Mouse (Mus musculus) liver, adult 2 months (tissue): ENCODE data around the gene Tbk1. TPM values are rescaled to one million over a fixed set of nuclear protein-coding genes. Genes with fewer than 3 reads are reported as not detected.

Source experiments
- DNase-seq: peaks from one replicate; pipeline ENCODE4 v3.0.0-alpha.2; 2011; ENCODE audit warnings: low read depth, low spot score; ENCODE audit errors: extremely low read depth
- H3K27ac ChIP-seq: fragments of 200-500 bp; replicated peaks from 2 replicates; pipeline ENCODE4 v1.5.1; 2012; ENCODE audit warnings: low read depth, mild to moderate bottlenecking, control low read depth, inconsistent platforms, low read length; ENCODE audit not compliant: insufficient read depth
- H3K27me3 ChIP-seq: fragments of 200-500 bp; 2 replicates; pipeline ENCODE4 v1.6.1; 2012; ENCODE audit warnings: mild to moderate bottlenecking, moderate library complexity, low read length, inconsistent platforms; ENCODE audit not compliant: control insufficient read depth, insufficient read depth
- H3K36me3 ChIP-seq: fragments of 200-500 bp; 2 replicates; pipeline ENCODE4 v1.6.1; 2012; ENCODE audit warnings: low read length, inconsistent platforms; ENCODE audit not compliant: control insufficient read depth, insufficient read depth
- H3K4me1 ChIP-seq: fragments of 200-500 bp; 2 replicates; pipeline ENCODE4 v1.6.1; 2011; ENCODE audit warnings: low read length; ENCODE audit not compliant: control insufficient read depth, insufficient read depth
- H3K4me3 ChIP-seq: fragments of 200-500 bp; 2 replicates; pipeline ENCODE4 v1.5.1; 2011; ENCODE audit warnings: low read depth, mild to moderate bottlenecking, control low read depth, low read length, moderate library complexity; ENCODE audit not compliant: insufficient read depth
- H3K79me2 ChIP-seq: fragments of 200-500 bp; 2 replicates; pipeline ENCODE4 v1.6.1; 2012; ENCODE audit warnings: inconsistent platforms, mild to moderate bottlenecking, low read length, moderate library complexity; ENCODE audit not compliant: control insufficient read depth, insufficient read depth
- H3K9ac ChIP-seq: fragments of 200-500 bp; 2 replicates; pipeline ENCODE4 v1.6.1; 2012; ENCODE audit warnings: low read depth, mild to moderate bottlenecking, control low read depth, inconsistent platforms, low read length
- CTCF ChIP-seq: fragments of 200-500 bp; IDR thresholded peaks from 2 replicates; pipeline ENCODE4 v1.5.1; 2011; ENCODE audit warnings: low read depth, low read length, control low read depth
- POLR2A ChIP-seq: fragments of 200-500 bp; IDR thresholded peaks from 2 replicates; pipeline ENCODE4 v1.6.1; 2011; ENCODE audit warnings: low read length, control low read depth; ENCODE audit not compliant: insufficient read depth; ENCODE audit errors: extremely low read depth
- whole genome bisulfite sequencing: fragments of 180-500 bp; shearing (Covaris S2); methylation state at CpG from one replicate; pipeline ENCODE4 v1.1.7; 2018; 5-methylcytosine and 5-hydroxymethylcytosine counted together
- polyA plus RNA-seq: library from polyadenylated mRNA; depleted of rRNA; stranded (reverse); fragments of >200 nt; gene quantifications from 2 replicates; pipeline ENCODE4 v1.2.3, GENCODE M21; 2012
- total RNA-seq: library from RNA; depleted of rRNA; stranded (reverse); fragments of >200 nt; gene quantifications from 2 replicates; pipeline ENCODE4 v1.2.3, GENCODE M21; 2014

Tbk1 gene
- total and polyA plus RNA-seq, 2 experiments: 8.2 to 25.3 TPM

- peak; percentile 76 for DNase-seq
- 32% methylated on average over 35 of the region's 35 CpGs for WGBS
Observed at GRCm38 (mm10) chr10:121504973-121505911, 81.3 kb downstream of the Tbk1 start.

GRCm38 (mm10) chr10:121501160-121501559, 85.4 kb downstream of the Tbk1 start:
- DNase-seq: no peak

More at GRCm38 (mm10) chr10:121504973-121505911, 81.3 kb downstream of the Tbk1 start:
- Histone ChIP-seq H3K36me3 (no peaks in the 10 kb centered on the region), H3K9ac (peak overlapping the region; percentile 36), H3K27me3 (no peaks in the 10 kb centered on the region), H3K27ac (peak overlapping the region; percentile 24), H3K79me2 (no peaks in the 10 kb centered on the region), H3K4me3 (peak overlapping the region; percentile 23), H3K4me1 (0 out of 2 replicates have a peak, but pooled peaks cover 2% of the 10 kb centered on the region)
- TF ChIP-seq POLR2A (no peak), CTCF (no peak)

DNA sequence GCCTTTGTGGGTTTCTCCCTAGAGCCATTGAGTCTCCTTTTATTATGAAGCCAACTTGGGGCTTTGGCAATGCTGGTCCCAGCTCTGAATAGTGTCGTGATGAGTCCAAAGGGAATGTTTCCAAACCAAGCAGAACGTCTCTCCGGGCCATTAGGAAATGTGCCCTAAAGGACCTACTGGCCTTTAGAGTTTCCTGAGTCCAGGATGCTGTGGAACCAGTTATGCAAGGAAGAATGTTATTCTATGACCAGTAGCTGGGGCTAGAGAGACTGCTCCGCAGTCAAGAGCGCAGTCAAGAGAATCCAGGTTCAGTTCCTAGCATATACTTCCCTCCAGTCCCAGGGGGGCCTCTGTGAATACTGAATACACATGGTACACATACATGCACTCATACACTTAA, 86.6 kb downstream of the Tbk1 start:
- no peaks in the 10 kb centered on the region for H3K36me3 ChIP-seq
- H3K27me3 ChIP-seq: no peaks in the 10 kb centered on the region
- H3K27ac ChIP-seq: peak overlapping the region; percentile 99
- no peaks in the 10 kb centered on the region for H3K79me2 ChIP-seq
- TF ChIP-seq POLR2A: no peak
- peak; percentile 63 for TF ChIP-seq CTCF
- no peak overlapping the region for H3K4me3 ChIP-seq
- peak overlapping the region; percentile 69 for H3K9ac ChIP-seq
- WGBS: 9% methylated on average over 5 of the region's 5 CpGs
- peaks cover 7% of the 10 kb centered on the region for H3K4me1 ChIP-seq
- DNase-seq: peak; percentile 99

More at GRCm38 (mm10) chr10:121501160-121501559, 85.4 kb downstream of the Tbk1 start:
- TF ChIP-seq CTCF: no peak
- TF ChIP-seq POLR2A: no peak
- H3K4me3 ChIP-seq: no peak overlapping the region
- 86% methylated on average over 5 of the region's 5 CpGs for WGBS
- no peak overlapping the region for H3K9ac ChIP-seq
- H3K27me3 ChIP-seq: no peaks in the 10 kb centered on the region
- peaks cover 7% of the 10 kb centered on the region for H3K4me1 ChIP-seq
- H3K36me3 ChIP-seq: no peaks in the 10 kb centered on the region
- peak overlapping the region; percentile 33; the same call in 1 of the 2 replicates for H3K27ac ChIP-seq
- H3K79me2 ChIP-seq: no peaks in the 10 kb centered on the region

DNA sequence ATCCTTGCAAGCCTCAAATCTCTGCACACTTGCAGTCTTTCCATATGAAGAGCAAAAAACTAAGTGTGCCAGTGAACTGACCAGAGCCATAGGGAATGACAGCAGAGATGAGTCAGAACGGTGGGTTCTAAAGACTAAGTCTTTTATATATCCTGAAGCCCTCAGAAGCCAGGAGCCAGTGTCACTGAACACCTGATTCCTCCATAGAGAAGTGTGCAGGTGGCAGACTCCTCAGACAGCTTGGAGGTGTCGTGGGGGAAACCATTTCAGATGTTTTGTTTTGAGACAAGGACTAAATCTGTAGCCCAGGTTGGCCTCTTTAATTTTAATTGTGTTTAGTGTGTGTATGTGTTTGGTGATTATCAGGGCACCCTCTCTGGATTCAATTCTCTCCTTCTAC, 87.5 kb downstream of the Tbk1 start:
- no peaks in the 10 kb centered on the region for H3K79me2 ChIP-seq
- TF ChIP-seq CTCF: no peak
- TF ChIP-seq POLR2A: no peak
- H3K4me1 ChIP-seq: peaks cover 8% of the 10 kb centered on the region
- H3K27me3 ChIP-seq: no peaks in the 10 kb centered on the region
- no peaks in the 10 kb centered on the region for H3K36me3 ChIP-seq
- DNase-seq: no peak
- no peak overlapping the region; the same call in 1 of the 2 replicates for H3K9ac ChIP-seq
- 61% methylated on average over 2 of the region's 2 CpGs for WGBS
- H3K4me3 ChIP-seq: no peak overlapping the region
- peak overlapping the region; percentile 83 for H3K27ac ChIP-seq

DNA sequence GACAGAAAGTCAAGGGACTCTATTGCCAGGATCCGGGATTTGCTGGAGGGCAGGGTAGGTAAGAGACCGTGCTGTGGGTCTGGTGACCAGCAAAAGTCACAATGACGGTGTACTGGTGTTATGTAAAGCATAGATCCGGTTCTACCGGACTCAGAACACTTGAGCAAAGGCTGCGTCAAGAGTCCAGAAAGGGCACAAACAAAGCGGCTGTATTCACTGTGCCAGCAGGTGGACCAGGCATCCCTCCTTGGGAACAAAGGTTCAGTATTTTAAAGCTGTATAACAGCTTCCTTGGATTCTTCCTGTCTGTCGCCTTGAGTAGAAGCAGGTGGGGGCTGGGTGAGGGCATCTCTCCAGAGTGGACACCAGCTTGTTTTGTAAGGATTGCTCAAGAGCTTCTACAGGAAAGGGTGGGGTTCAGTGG, 88.1 kb downstream of the Tbk1 start:
- DNase-seq: peak; percentile 79
- WGBS: 24% methylated on average over 8 of the region's 8 CpGs
- no peaks in the 10 kb centered on the region for H3K27me3 ChIP-seq
- peaks cover 9% of the 10 kb centered on the region for H3K4me1 ChIP-seq
- no peaks in the 10 kb centered on the region for H3K79me2 ChIP-seq
- TF ChIP-seq CTCF: no peak
- peak overlapping the region; percentile 65 for H3K27ac ChIP-seq
- no peaks in the 10 kb centered on the region for H3K36me3 ChIP-seq
- H3K9ac ChIP-seq: no peak overlapping the region
- H3K4me3 ChIP-seq: no peak overlapping the region

DNA sequence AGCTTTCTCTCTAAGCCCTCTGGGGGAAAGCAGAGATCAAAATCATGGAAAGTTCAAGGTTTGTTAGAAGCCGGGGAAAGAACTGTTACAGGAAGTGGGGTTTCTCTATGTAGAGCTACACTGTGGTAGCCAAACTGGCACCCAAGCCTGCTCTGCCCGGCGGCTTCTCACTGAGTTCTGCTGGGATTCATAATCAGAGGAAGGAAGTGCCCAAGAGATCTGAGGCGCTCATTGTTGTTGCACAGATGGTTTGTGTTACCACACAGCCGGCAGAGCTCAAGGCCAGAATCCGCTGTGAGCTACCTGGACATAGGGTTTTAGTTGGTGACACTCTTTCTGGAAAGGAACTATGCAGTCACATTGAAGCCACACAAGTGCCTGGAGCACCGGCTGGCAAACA, 88.6 kb downstream of the Tbk1 start:
- 63% methylated on average over 7 of the region's 7 CpGs for WGBS
- DNase-seq: no peak
- Histone ChIP-seq H3K27me3 (no peaks in the 10 kb centered on the region), H3K4me1 (peaks cover 14% of the 10 kb centered on the region), H3K4me3 (no peak overlapping the region), H3K9ac (no peak overlapping the region), H3K27ac (peak overlapping the region; percentile 65), H3K36me3 (no peaks in the 10 kb centered on the region), H3K79me2 (no peaks in the 10 kb centered on the region)
- no peak for TF ChIP-seq POLR2A
- no peak for TF ChIP-seq CTCF
